Mouse (Mus musculus) neural tube, embryonic 14.5 days (tissue): ENCODE data around the gene Sorcs3. TPM values are rescaled to one million over a fixed set of nuclear protein-coding genes. Genes with fewer than 3 reads are reported as not detected.
A peak's percentile ranks its signal among the peaks of the same experiment; 100 is the strongest.

Source experiments
- ATAC-seq: fragments of 200-750 bp; cut with Nextera tagmentation; 2 replicates; pipeline ENCODE4 v1.8.0; 2017; ENCODE audit warnings: low read depth, mild to moderate bottlenecking, moderate TSS enrichment, moderate library complexity
- H3K27ac ChIP-seq: fragments of 300-500 bp; sonication (generic); 2 replicates; pipeline ENCODE4 v1.5.1; 2014; ENCODE audit warnings: low read depth, mild to moderate bottlenecking, control low read depth, low read length, moderate library complexity, mixed read lengths
- H3K27me3 ChIP-seq: fragments of 300-500 bp; sonication (generic); 2 replicates; pipeline ENCODE4 v1.6.1; 2014; ENCODE audit warnings: low read length; ENCODE audit not compliant: control insufficient read depth, insufficient read depth
- H3K36me3 ChIP-seq: fragments of 300-500 bp; sonication (generic); 2 replicates; pipeline ENCODE4 v1.6.1; 2014; ENCODE audit warnings: low read length, mixed read lengths; ENCODE audit not compliant: control insufficient read depth, insufficient read depth
- H3K4me1 ChIP-seq: fragments of 300-500 bp; sonication (generic); 2 replicates; pipeline ENCODE4 v1.6.1; 2014; ENCODE audit warnings: low read length; ENCODE audit not compliant: control insufficient read depth, insufficient read depth
- H3K4me2 ChIP-seq: fragments of 300-500 bp; sonication (generic); 2 replicates; pipeline ENCODE4 v1.6.1; 2014; ENCODE audit warnings: mild to moderate bottlenecking, low read depth, low read length, control low read depth
- H3K4me3 ChIP-seq: fragments of 300-500 bp; sonication (generic); 2 replicates; pipeline ENCODE4 v1.5.1; 2014; ENCODE audit warnings: low read depth, low read length, control low read depth, mixed read lengths
- H3K9ac ChIP-seq: fragments of 300-500 bp; sonication (generic); replicated peaks from 2 replicates; pipeline ENCODE4 v1.6.1; 2014; ENCODE audit warnings: low read depth, mild to moderate bottlenecking, control low read depth, low read length, mixed read lengths
- H3K9me3 ChIP-seq: fragments of 300-500 bp; sonication (generic); 2 replicates; pipeline ENCODE4 v1.6.1; 2016; ENCODE audit warnings: low read length; ENCODE audit not compliant: control insufficient read depth
- WGBS: fragments of 180-500 bp; shearing (Covaris S2); extraction: QIAGEN DNeasy Blood & Tissue Kit; methylation state at CpG from one replicate; pipeline ENCODE4 v1.1.7; 2014; 5-methylcytosine and 5-hydroxymethylcytosine counted together
- polyA plus RNA-seq: library from polyadenylated mRNA; unstranded; fragments of >200 nt; fragmentation: Nextera tagmentation; extraction: Ambion mirVana; gene quantifications from 2 replicates; pipeline ENCODE4 v1.2.1, GENCODE M21; 2014

The Sorcs3 gene
- polyA plus RNA-seq, 1 experiment from 2014 or later, result 18.3 TPM

GRCm38 (mm10) chr19:48546133-48546448 lies 340.3 kb downstream of the Sorcs3 start:
- no peaks in the 10 kb centered on the region for H3K9me3 ChIP-seq
- no peak overlapping the region for H3K4me2 ChIP-seq
- WGBS, result 86% methylated on average over 2 of the region's 2 CpGs
- H3K9ac ChIP-seq, result no peak overlapping the region
- H3K27ac ChIP-seq, result no peak overlapping the region
- no peaks in the 10 kb centered on the region for H3K27me3 ChIP-seq
- ATAC-seq, result no peak
- H3K4me3 ChIP-seq, result no peak overlapping the region
- 0 out of 2 replicates have a peak, but pooled peaks cover 3% of the 10 kb centered on the region for H3K4me1 ChIP-seq
- H3K36me3 ChIP-seq, result no peaks in the 10 kb centered on the region

- no peak overlapping the region for H3K9ac ChIP-seq
- H3K9me3 ChIP-seq, result no peaks in the 10 kb centered on the region
- no peaks in the 10 kb centered on the region for H3K36me3 ChIP-seq
- H3K27me3 ChIP-seq, result no peaks in the 10 kb centered on the region
- WGBS, result 41% methylated on average over 9 of the region's 9 CpGs
- H3K4me2 ChIP-seq, result no peak overlapping the region
- no peak overlapping the region for H3K27ac ChIP-seq
- ATAC-seq, result no peak
- 0 out of 2 replicates have a peak, but pooled peaks cover 3% of the 10 kb centered on the region for H3K4me1 ChIP-seq
- H3K4me3 ChIP-seq, result no peak overlapping the region
Measured at GRCm38 (mm10) chr19:48548143-48548881, 342.5 kb downstream of the Sorcs3 start.

- no peak for ATAC-seq
- 33% methylated on average over 2 of the region's 2 CpGs for WGBS
Measured at GRCm38 (mm10) chr19:48559432-48559831, 353.6 kb downstream of the Sorcs3 start.

GRCm38 (mm10) chr19:48575736-48576135 lies 369.9 kb downstream of the Sorcs3 start:
- no peak for ATAC-seq
- H3K9ac ChIP-seq, result no peak overlapping the region
- WGBS, result 40% methylated on average over 1 of the region's 1 CpGs

More at GRCm38 (mm10) chr19:48559432-48559831, 353.6 kb downstream of the Sorcs3 start:
- Histone ChIP-seq H3K27ac (no peak overlapping the region), H3K4me2 (no peak overlapping the region), H3K9ac (no peak overlapping the region), H3K9me3 (no peaks in the 10 kb centered on the region), H3K4me3 (no peak overlapping the region), H3K4me1 (no peaks in the 10 kb centered on the region), H3K27me3 (no peaks in the 10 kb centered on the region), H3K36me3 (no peaks in the 10 kb centered on the region)

GRCm38 (mm10) chr19:48577169-48577568 lies 371.3 kb downstream of the Sorcs3 start:
- Histone ChIP-seq H3K9ac (no peak overlapping the region), H3K36me3 (no peaks in the 10 kb centered on the region), H3K27ac (no peak overlapping the region), H3K9me3 (no peaks in the 10 kb centered on the region), H3K27me3 (no peaks in the 10 kb centered on the region), H3K4me1 (no peaks in the 10 kb centered on the region), H3K4me3 (no peak overlapping the region), H3K4me2 (no peak overlapping the region)
- WGBS, result 63% methylated on average over 5 of the region's 5 CpGs
- no peak for ATAC-seq

More at GRCm38 (mm10) chr19:48575736-48576135, 369.9 kb downstream of the Sorcs3 start:
- H3K36me3 ChIP-seq, result no peaks in the 10 kb centered on the region
- H3K9me3 ChIP-seq, result no peaks in the 10 kb centered on the region
- no peak overlapping the region for H3K4me2 ChIP-seq
- no peaks in the 10 kb centered on the region for H3K27me3 ChIP-seq
- H3K4me3 ChIP-seq, result no peak overlapping the region
- H3K27ac ChIP-seq, result no peak overlapping the region
- no peaks in the 10 kb centered on the region for H3K4me1 ChIP-seq

GRCm38 (mm10) chr19:48584938-48585560 lies 379.2 kb downstream of the Sorcs3 start:
- no peak for ATAC-seq
- H3K9me3 ChIP-seq, result no peaks in the 10 kb centered on the region
- no peak overlapping the region for H3K27ac ChIP-seq
- H3K4me1 ChIP-seq, result no peaks in the 10 kb centered on the region
- H3K4me2 ChIP-seq, result no peak overlapping the region
- no peak overlapping the region for H3K4me3 ChIP-seq
- H3K36me3 ChIP-seq, result no peaks in the 10 kb centered on the region
- WGBS, result 63% methylated on average over 8 of the region's 8 CpGs
- H3K27me3 ChIP-seq, result no peaks in the 10 kb centered on the region
- no peak overlapping the region for H3K9ac ChIP-seq

GRCm38 (mm10) chr19:48616951-48617350 lies 411.1 kb downstream of the Sorcs3 start:
- no peak overlapping the region for H3K9ac ChIP-seq
- H3K4me1 ChIP-seq, result no peaks in the 10 kb centered on the region
- no peak for ATAC-seq
- no peaks in the 10 kb centered on the region for H3K36me3 ChIP-seq
- no peaks in the 10 kb centered on the region for H3K27me3 ChIP-seq
- H3K4me2 ChIP-seq, result no peak overlapping the region
- H3K9me3 ChIP-seq, result no peaks in the 10 kb centered on the region
- WGBS, result 56% methylated on average over 1 of the region's 1 CpGs
- no peak overlapping the region for H3K4me3 ChIP-seq
- no peak overlapping the region for H3K27ac ChIP-seq

- Histone ChIP-seq H3K27me3 (no peaks in the 10 kb centered on the region), H3K9ac (no peak overlapping the region), H3K9me3 (no peaks in the 10 kb centered on the region), H3K27ac (no peak overlapping the region), H3K4me1 (no peaks in the 10 kb centered on the region), H3K36me3 (no peaks in the 10 kb centered on the region), H3K4me3 (no peak overlapping the region), H3K4me2 (no peak overlapping the region)
- peak; percentile 21; the same call in 1 of the 2 replicates for ATAC-seq
- 20% methylated on average over 6 of the region's 6 CpGs for WGBS
Measured at GRCm38 (mm10) chr19:48630671-48631327, 425.0 kb downstream of the Sorcs3 start.

GRCm38 (mm10) chr19:48642566-48642965 lies 436.7 kb downstream of the Sorcs3 start:
- Histone ChIP-seq H3K9me3 (no peaks in the 10 kb centered on the region), H3K9ac (no peak overlapping the region), H3K27me3 (no peaks in the 10 kb centered on the region), H3K4me1 (no peaks in the 10 kb centered on the region), H3K36me3 (no peaks in the 10 kb centered on the region), H3K4me3 (no peak overlapping the region), H3K4me2 (no peak overlapping the region), H3K27ac (no peak overlapping the region)
- WGBS, result 84% methylated on average over 4 of the region's 4 CpGs
- ATAC-seq, result no peak
